Mouse (Mus musculus) large intestine, adult 2 months (tissue): Measurements from ENCODE around the gene Maats1. TPM values are rescaled to one million over a fixed set of nuclear protein-coding genes. Genes with fewer than 3 reads are reported as not detected.

Experiments
- DNase-seq: peaks from one replicate; pipeline ENCODE4 v3.0.0-alpha.2; 2012; ENCODE audit warnings: low read depth, low spot score
- WGBS: fragments of 180-500 bp; shearing (Covaris S2); methylation state at CpG from one replicate; pipeline ENCODE4 v1.1.7; 2018; 5-methylcytosine and 5-hydroxymethylcytosine counted together
- polyA plus RNA-seq: library from polyadenylated mRNA; depleted of rRNA; stranded (reverse); fragments of >200 nt; gene quantifications from 2 replicates; pipeline ENCODE4 v1.2.3, GENCODE M21; 2012; rRNA removed

Gene Maats1
- polyA plus RNA-seq, 1 experiment, result 0.12 TPM

DNA sequence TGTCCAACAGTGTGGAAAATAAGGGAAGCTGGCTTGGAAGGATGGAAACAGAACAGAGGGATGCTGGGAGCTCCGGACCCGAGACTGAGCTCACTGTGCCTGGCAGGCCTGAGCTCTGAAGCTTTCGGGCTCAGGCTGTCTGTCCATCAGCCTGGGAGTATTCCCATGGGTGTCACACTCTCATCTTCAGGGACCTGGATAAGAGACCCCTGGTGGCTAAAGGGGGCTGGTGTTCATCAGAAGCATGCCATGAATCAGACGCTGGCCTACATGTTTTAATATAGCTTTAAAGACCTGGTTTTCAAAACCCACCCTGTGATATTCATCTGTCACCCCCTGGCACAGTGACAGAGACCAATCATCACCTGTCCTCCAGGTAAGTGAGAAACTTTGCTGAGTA lies 86.8 kb downstream of the Maats1 start:
- WGBS, result 80% methylated on average over 4 of the region's 4 CpGs
- no peak for DNase-seq

DNA sequence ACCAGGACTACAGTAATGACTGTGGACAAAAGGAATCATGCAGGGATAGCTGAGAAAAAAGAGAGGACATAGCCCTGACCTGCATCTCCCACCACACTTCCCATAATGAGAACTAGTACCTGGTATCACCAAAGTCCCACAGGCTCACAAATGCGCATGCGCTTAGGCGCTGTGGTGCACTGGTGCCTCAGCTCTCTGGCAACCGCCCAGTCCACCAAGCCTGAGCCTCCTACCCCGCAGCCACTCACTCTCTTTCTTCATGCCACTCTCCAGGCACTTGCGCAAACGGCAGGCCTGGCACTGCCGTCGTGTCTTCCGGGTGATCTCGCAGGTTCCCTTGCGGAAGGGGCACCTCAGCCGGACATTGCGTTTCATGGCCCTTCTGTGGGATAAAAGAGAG lies 87.9 kb downstream of the Maats1 start:
- DNase-seq, result no peak
- WGBS, result 87% methylated on average over 14 of the region's 14 CpGs

DNA sequence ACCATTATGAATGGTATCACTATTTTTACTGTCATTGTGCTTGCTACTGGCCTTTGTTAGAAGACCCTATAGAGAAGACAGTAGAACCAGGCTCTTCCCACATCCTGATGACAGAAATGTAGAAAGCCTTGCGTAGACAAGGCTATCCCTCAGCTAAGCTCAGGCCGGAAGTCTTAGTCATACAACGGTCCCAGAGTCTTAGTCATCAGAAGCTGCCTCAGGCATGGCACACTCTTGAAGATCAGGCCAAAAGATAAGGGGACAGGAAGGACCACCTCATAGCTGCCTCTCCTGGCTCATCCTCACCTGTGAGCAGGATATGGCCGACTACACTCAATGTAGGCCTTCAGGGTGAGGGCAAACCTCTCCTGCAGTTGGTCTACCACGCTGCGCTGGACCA lies 91.5 kb downstream of the Maats1 start:
- DNase-seq, result no peak
- WGBS, result 89% methylated on average over 6 of the region's 6 CpGs

DNA sequence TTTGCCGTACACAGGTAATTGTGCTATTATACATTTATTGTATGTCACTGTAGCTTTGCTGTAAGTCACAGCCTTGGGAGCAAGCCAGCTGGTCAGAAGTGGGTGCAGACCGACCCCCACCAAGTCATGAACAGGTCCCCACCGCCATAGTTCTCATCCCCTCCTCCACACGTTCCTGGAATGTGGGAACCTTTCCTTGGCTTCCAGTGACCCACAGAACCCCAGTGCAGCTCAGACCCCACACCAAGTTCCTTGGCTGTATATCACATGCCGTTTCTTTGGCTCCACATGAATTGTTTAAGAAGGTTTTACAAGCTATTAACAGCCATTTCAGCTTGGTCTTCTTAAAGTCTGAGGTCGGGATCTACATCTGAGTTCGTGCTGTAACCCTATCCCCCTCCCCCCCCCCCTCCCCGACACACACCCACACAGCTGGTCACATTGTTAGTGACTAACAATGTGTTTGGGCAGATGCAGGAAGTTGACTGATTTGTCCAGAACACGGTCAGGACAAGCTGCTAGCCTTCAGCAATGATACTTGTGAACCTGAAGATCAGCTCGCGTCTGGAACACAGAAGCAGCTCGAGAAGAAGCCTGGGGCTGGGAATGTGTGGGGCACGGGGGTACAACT lies 93.5 kb downstream of the Maats1 start:
- 44% methylated on average over 13 of the region's 13 CpGs for WGBS
- DNase-seq, result no peak

Other genes with a start within 250 kb of the Maats1 start
- gene Nr1i2, start 47.3 kb downstream of the Maats1 start, polyA plus RNA-seq, result 44.9 and 61.9 TPM in 2 replicates
- 73.5 and 90.3 TPM in 2 replicates for gene Cox17, start 4.8 kb upstream of the Maats1 start, polyA plus RNA-seq
- not detected in 2 replicates for gene Gm21987, start 4.9 kb upstream of the Maats1 start, polyA plus RNA-seq
- 16.9 and 18.7 TPM in 2 replicates for gene Popdc2, start 20.1 kb upstream of the Maats1 start, polyA plus RNA-seq
- 2.1 and 2.2 TPM in 2 replicates for gene Pla1a, start 91.0 kb upstream of the Maats1 start, polyA plus RNA-seq
- gene Adprh, start 110.6 kb upstream of the Maats1 start, polyA plus RNA-seq, result 16.8 and 16.9 TPM in 2 replicates
- gene Cd80, start 113.4 kb upstream of the Maats1 start, polyA plus RNA-seq, result 0.46 and 0.59 TPM in 2 replicates
- 9.9 and 13.4 TPM in 2 replicates for gene Timmdc1, start 180.5 kb upstream of the Maats1 start, polyA plus RNA-seq
- 10.3 and 12.6 TPM in 2 replicates for gene Poglut1, start 208.1 kb upstream of the Maats1 start, polyA plus RNA-seq
- 63.7 and 65.3 TPM in 2 replicates for gene Tmem39a, start 216.6 kb upstream of the Maats1 start, polyA plus RNA-seq